ENCODE assay signal across 10 mouse cellular contexts in genomic region chr9:107984754-107985055, GRCm38 (mm10). TPM values are rescaled to one million over a fixed set of nuclear protein-coding genes. Genes with fewer than 3 reads are reported as not detected.
DNase-seq lines count a peak whose midpoint lies in the region; ATAC-seq and TF ChIP-seq lines count a peak whose summit lies in the region.
"Had no signal": no experiment of that assay in that cellular context is flagged by ENCODE, and none has a peak within 500 bp of the region (broad histone marks: within the 10 kb centered on the region; RNA-seq: fewer than 3 reads in every experiment).

No protein-coding gene starts in this region.

- peak overlapping the region; percentile 60 for H3K4me3 ChIP-seq in kidney, embryonic 16.5 days (ENCODE audit: low read length)
- H3K4me3 ChIP-seq in embryonic facial prominence, embryonic 14.5 days (ENCODE audit: low read depth, low read length): peak overlapping the region; percentile 77
- H3K4me3 ChIP-seq in hindbrain, postnatal 0 days (ENCODE audit: low read length): peak overlapping the region; percentile 64
- peak overlapping the region; percentile 67 for H3K4me3 ChIP-seq in midbrain, postnatal 0 days (ENCODE audit: low read depth, low read length)

- peaks cover 35% of the 10 kb centered on the region for H3K4me1 ChIP-seq in kidney, embryonic 16.5 days (ENCODE audit: insufficient read depth, low read length)
- peaks cover 38% of the 10 kb centered on the region for H3K4me1 ChIP-seq in embryonic facial prominence, embryonic 14.5 days (ENCODE audit: control insufficient read depth, insufficient read depth, low read length)
- H3K4me1 ChIP-seq in hindbrain, postnatal 0 days (ENCODE audit: insufficient read depth, low read length): peaks cover 10% of the 10 kb centered on the region; the same call in 1 of the 2 replicates
- peaks cover 6% of the 10 kb centered on the region for H3K4me1 ChIP-seq in midbrain, postnatal 0 days (ENCODE audit: insufficient read depth, low read length)

- peak overlapping the region; percentile 68 for H3K9ac ChIP-seq in kidney, embryonic 16.5 days (replicated peaks; ENCODE audit: low read length)
- peak overlapping the region; percentile 83 for H3K9ac ChIP-seq in embryonic facial prominence, embryonic 14.5 days (ENCODE audit: low read depth, low read length)
- peak overlapping the region; percentile 56; the same call in 1 of the 2 replicates for H3K9ac ChIP-seq in hindbrain, postnatal 0 days (replicated peaks; ENCODE audit: low read length)
- 0 out of 2 replicates have a peak overlapping the region, but pooled peaks have one; percentile 46 for H3K9ac ChIP-seq in midbrain, postnatal 0 days (replicated peaks; ENCODE audit: low read length, poor library complexity, severe bottlenecking)

- H3K36me3 ChIP-seq in kidney, embryonic 16.5 days (ENCODE audit: insufficient read depth, low read length): no peaks in the 10 kb centered on the region
- H3K36me3 ChIP-seq in embryonic facial prominence, embryonic 14.5 days (ENCODE audit: control insufficient read depth, insufficient read depth, low read length): peaks cover 9% of the 10 kb centered on the region; the same call in 1 of the 2 replicates
- H3K36me3 ChIP-seq in hindbrain, postnatal 0 days (ENCODE audit: insufficient read depth, low read length): no peaks in the 10 kb centered on the region
- 0 out of 2 replicates have a peak, but pooled peaks cover 3% of the 10 kb centered on the region for H3K36me3 ChIP-seq in midbrain, postnatal 0 days (ENCODE audit: insufficient read depth, low read length)

- ATAC-seq in kidney, embryonic 16.5 days (ENCODE audit: low FRiP score, low TSS enrichment): no peak
- ATAC-seq in embryonic facial prominence, embryonic 14.5 days (ENCODE audit: low read depth): no peak
- no peak for ATAC-seq in hindbrain, postnatal 0 days
- ATAC-seq in midbrain, postnatal 0 days (ENCODE audit: low FRiP score): no peak

- peak overlapping the region; percentile 99 for H3K27ac ChIP-seq in kidney, embryonic 16.5 days (ENCODE audit: low read length)
- peak overlapping the region; percentile 98 for H3K27ac ChIP-seq in embryonic facial prominence, embryonic 14.5 days (replicated peaks; ENCODE audit: low read depth, low read length)
- peak overlapping the region; percentile 79; the same call in 1 of the 2 replicates for H3K27ac ChIP-seq in hindbrain, postnatal 0 days
- H3K27ac ChIP-seq in midbrain, postnatal 0 days (ENCODE audit: low read depth, low read length): peak overlapping the region; percentile 52; the same call in 1 of the 2 replicates

- no peak for DNase-seq in kidney, adult 11 months
- DNase-seq in embryonic facial prominence, embryonic 14.5 days (ENCODE audit: low spot score): no peak
- no peak for DNase-seq in hindbrain, postnatal 0 days (ENCODE audit: low spot score)
- no peak for DNase-seq in midbrain, postnatal 0 days (ENCODE audit: low spot score)
- DNase-seq in testis, postnatal 10 days (ENCODE audit: low spot score): no peak
- no peak for DNase-seq in right cerebral cortex, adult 2 months (ENCODE audit: low spot score in 2 of 2)
- DNase-seq in urinary bladder, adult 18-20 months (ENCODE audit: low spot score in 2 of 2): no peak

- H3K27me3 ChIP-seq in kidney, embryonic 16.5 days (ENCODE audit: insufficient read depth, low read length): no peaks in the 10 kb centered on the region; the same call in 1 of the 2 replicates
- H3K27me3 ChIP-seq in embryonic facial prominence, embryonic 14.5 days (replicated peaks; ENCODE audit: control insufficient read depth, insufficient read depth, low read length): no peaks in the 10 kb centered on the region
- H3K27me3 ChIP-seq in hindbrain, postnatal 0 days (ENCODE audit: insufficient read depth, low read length): no peaks in the 10 kb centered on the region
- 0 out of 2 replicates have a peak, but pooled peaks cover 4% of the 10 kb centered on the region for H3K27me3 ChIP-seq in midbrain, postnatal 0 days (ENCODE audit: insufficient read depth, low read length)

- peak overlapping the region; percentile 58 for H3K4me2 ChIP-seq in kidney, embryonic 16.5 days (replicated peaks; ENCODE audit: low read depth, low read length)
- peak overlapping the region; percentile 74 for H3K4me2 ChIP-seq in embryonic facial prominence, embryonic 14.5 days (ENCODE audit: low read depth, low read length)
- H3K4me2 ChIP-seq in hindbrain, postnatal 0 days (ENCODE audit: low read depth, low read length): peak overlapping the region; percentile 85
- peak overlapping the region; percentile 69 for H3K4me2 ChIP-seq in midbrain, postnatal 0 days (ENCODE audit: low read depth, low read length, poor library complexity, severe bottlenecking)

- H3K9me3 ChIP-seq in kidney, embryonic 16.5 days (ENCODE audit: low read length): no peaks in the 10 kb centered on the region
- no peaks in the 10 kb centered on the region for H3K9me3 ChIP-seq in embryonic facial prominence, embryonic 14.5 days (ENCODE audit: control insufficient read depth, low read length)
- H3K9me3 ChIP-seq in hindbrain, postnatal 0 days (ENCODE audit: low read length): no peaks in the 10 kb centered on the region
- no peaks in the 10 kb centered on the region for H3K9me3 ChIP-seq in midbrain, postnatal 0 days (ENCODE audit: low read length)

- WGBS in kidney, embryonic 16.5 days: 33% methylated on average over 9 of the region's 9 CpGs
- WGBS in embryonic facial prominence, embryonic 14.5 days: 22% methylated on average over 9 of the region's 9 CpGs
- WGBS in hindbrain, postnatal 0 days: 70% methylated on average over 9 of the region's 9 CpGs
- WGBS in midbrain, postnatal 0 days: 71% methylated on average over 9 of the region's 9 CpGs

- TF ChIP-seq CTCF in hindbrain, postnatal 0 days (IDR thresholded peaks at IDR 0.05; ENCODE audit: low read depth): no peak
- no peak for TF ChIP-seq CTCF in midbrain, postnatal 0 days (IDR thresholded peaks at IDR 0.05)

RNA-seq across cellular contexts. Expression of gene Inka1, which starts 1.0 kb away (rescaled TPM):
- polyA plus RNA-seq in kidney, embryonic 16.5 days (2015; fragmentation: Nextera tagmentation; extraction: Ambion mirVana): 68.0 and 79.4 TPM in 2 replicates
- polyA plus RNA-seq in embryonic facial prominence, embryonic 14.5 days (2014; fragmentation: Nextera tagmentation; extraction: Ambion mirVana): 77.7 and 84.8 TPM in 2 replicates
- total RNA-seq in hindbrain, postnatal 0 days (2014; rRNA removed): 5.5 and 7.3 TPM in 2 replicates
- polyA plus RNA-seq in hindbrain, postnatal 0 days (2015; fragmentation: Nextera tagmentation; extraction: Ambion mirVana): 16.6 and 18.0 TPM in 2 replicates
- 12.3 and 14.8 TPM in 2 replicates for total RNA-seq in midbrain, postnatal 0 days (2014; rRNA removed)
- polyA plus RNA-seq in midbrain, postnatal 0 days (2015; fragmentation: Nextera tagmentation; extraction: Ambion mirVana): 16.2 and 18.1 TPM in 2 replicates

RNA-seq across cellular contexts. Expression of gene Gm20661, which starts 1.8 kb away (rescaled TPM):
- 5.3 and 7.5 TPM in 2 replicates for polyA plus RNA-seq in kidney, embryonic 16.5 days (2015; fragmentation: Nextera tagmentation; extraction: Ambion mirVana)
- 5.9 and 6.9 TPM in 2 replicates for polyA plus RNA-seq in embryonic facial prominence, embryonic 14.5 days (2014; fragmentation: Nextera tagmentation; extraction: Ambion mirVana)
- 0.18 and 0.78 TPM in 2 replicates for total RNA-seq in hindbrain, postnatal 0 days (2014; rRNA removed)
- 0.54 TPM in 1 of 2 replicates, not detected in the other for polyA plus RNA-seq in hindbrain, postnatal 0 days (2015; fragmentation: Nextera tagmentation; extraction: Ambion mirVana)
- 0.55 TPM in 1 of 2 replicates, not detected in the other for total RNA-seq in midbrain, postnatal 0 days (2014; rRNA removed)
- polyA plus RNA-seq in midbrain, postnatal 0 days (2015; fragmentation: Nextera tagmentation; extraction: Ambion mirVana): 0.33 and 0.48 TPM in 2 replicates
- total RNA-seq: gastrocnemius, postnatal 25 days; neutrophil, adult 5-6 weeks had no signal

RNA-seq across cellular contexts. Expression of gene Cdhr4, which starts 7.6 kb away (rescaled TPM):
- 10.5 and 11.8 TPM in 2 replicates for polyA plus RNA-seq in kidney, embryonic 16.5 days (2015; fragmentation: Nextera tagmentation; extraction: Ambion mirVana)
- polyA plus RNA-seq in embryonic facial prominence, embryonic 14.5 days (2014; fragmentation: Nextera tagmentation; extraction: Ambion mirVana): 8.6 and 12.5 TPM in 2 replicates
- total RNA-seq in hindbrain, postnatal 0 days (2014; rRNA removed): 1.2 and 1.5 TPM in 2 replicates
- 0.45 and 0.91 TPM in 2 replicates for polyA plus RNA-seq in hindbrain, postnatal 0 days (2015; fragmentation: Nextera tagmentation; extraction: Ambion mirVana)
- total RNA-seq in midbrain, postnatal 0 days (2014; rRNA removed): 0.42 and 5.6 TPM in 2 replicates
- 0.59 and 1.1 TPM in 2 replicates for polyA plus RNA-seq in midbrain, postnatal 0 days (2015; fragmentation: Nextera tagmentation; extraction: Ambion mirVana)
- total RNA-seq: neutrophil, adult 5-6 weeks had no signal

RNA-seq across cellular contexts. Expression of gene Uba7, which starts 9.4 kb away (rescaled TPM):
- 20.2 and 22.2 TPM in 2 replicates for polyA plus RNA-seq in kidney, embryonic 16.5 days (2015; fragmentation: Nextera tagmentation; extraction: Ambion mirVana)
- polyA plus RNA-seq in embryonic facial prominence, embryonic 14.5 days (2014; fragmentation: Nextera tagmentation; extraction: Ambion mirVana): 25.5 and 28.1 TPM in 2 replicates
- 6.0 and 12.8 TPM in 2 replicates for total RNA-seq in hindbrain, postnatal 0 days (2014; rRNA removed)
- 6.2 and 7.4 TPM in 2 replicates for polyA plus RNA-seq in hindbrain, postnatal 0 days (2015; fragmentation: Nextera tagmentation; extraction: Ambion mirVana)
- 1.9 and 4.2 TPM in 2 replicates for total RNA-seq in midbrain, postnatal 0 days (2014; rRNA removed)
- polyA plus RNA-seq in midbrain, postnatal 0 days (2015; fragmentation: Nextera tagmentation; extraction: Ambion mirVana): 5.0 and 5.7 TPM in 2 replicates

RNA-seq across cellular contexts. Expression of gene Gm20662, which starts 11.4 kb away (rescaled TPM):
- 0.64 and 1.1 TPM in 2 replicates for polyA plus RNA-seq in kidney, embryonic 16.5 days (2015; fragmentation: Nextera tagmentation; extraction: Ambion mirVana)
- 0.56 TPM in 1 of 2 replicates, not detected in the other for polyA plus RNA-seq in embryonic facial prominence, embryonic 14.5 days (2014; fragmentation: Nextera tagmentation; extraction: Ambion mirVana)
- 3.3 TPM in 1 of 2 replicates, not detected in the other for total RNA-seq in hindbrain, postnatal 0 days (2014; rRNA removed)
- 0.81 TPM in 1 of 2 replicates, not detected in the other for polyA plus RNA-seq in hindbrain, postnatal 0 days (2015; fragmentation: Nextera tagmentation; extraction: Ambion mirVana)
- 3.6 TPM in 1 of 2 replicates, not detected in the other for total RNA-seq in midbrain, postnatal 0 days (2014; rRNA removed)
- 0.31 TPM in 1 of 2 replicates, not detected in the other for polyA plus RNA-seq in midbrain, postnatal 0 days (2015; fragmentation: Nextera tagmentation; extraction: Ambion mirVana)
- total RNA-seq: gastrocnemius, postnatal 25 days had no signal
